Mouse (Mus musculus) forebrain, embryonic 14.5 days (tissue): ENCODE results near the gene N4bp2l1. TPM values are rescaled to one million over a fixed set of nuclear protein-coding genes. Genes with fewer than 3 reads are reported as not detected.

Experiments
- ATAC-seq: fragments of 200-750 bp; cut with Nextera tagmentation; 2 replicates; pipeline ENCODE4 v1.8.0; 2017; ENCODE audit warnings: mild to moderate bottlenecking, moderate library complexity
- DNase-seq: peaks from one replicate; pipeline ENCODE4 v3.0.0-alpha.2; 2015; ENCODE audit warnings: low spot score
- H3K27ac ChIP-seq: fragments of 300-500 bp; sonication (generic); 2 replicates; pipeline ENCODE4 v1.5.1; 2014; ENCODE audit warnings: low read depth, mild to moderate bottlenecking, control low read depth, low read length, moderate library complexity
- H3K27me3 ChIP-seq: fragments of 300-500 bp; sonication (generic); replicated peaks from 2 replicates; pipeline ENCODE4 v1.6.1; 2014; ENCODE audit warnings: low read length, control low read depth, mixed read lengths; ENCODE audit not compliant: control insufficient read depth, insufficient read depth
- H3K36me3 ChIP-seq: fragments of 300-500 bp; sonication (generic); 2 replicates; pipeline ENCODE4 v1.6.1; 2014; ENCODE audit warnings: low read length, control low read depth; ENCODE audit not compliant: control insufficient read depth, insufficient read depth
- H3K4me1 ChIP-seq: fragments of 300-500 bp; sonication (generic); 2 replicates; pipeline ENCODE4 v1.6.1; 2014; ENCODE audit warnings: antibody characterized with exemption, low read length, control low read depth; ENCODE audit not compliant: control insufficient read depth, insufficient read depth
- H3K4me2 ChIP-seq: fragments of 300-500 bp; sonication (generic); 2 replicates; pipeline ENCODE4 v1.6.1; 2014; ENCODE audit warnings: mild to moderate bottlenecking, control low read depth, low read length
- H3K4me3 ChIP-seq: fragments of 300-500 bp; sonication (generic); 2 replicates; pipeline ENCODE4 v1.5.1; 2014; ENCODE audit warnings: low read depth, low read length, control low read depth
- H3K9ac ChIP-seq: fragments of 300-500 bp; sonication (generic); 2 replicates; pipeline ENCODE4 v1.6.1; 2014; ENCODE audit warnings: mild to moderate bottlenecking, low read length, control low read depth, moderate library complexity
- H3K9me3 ChIP-seq: fragments of 300-500 bp; sonication (generic); replicated peaks from 2 replicates; pipeline ENCODE4 v1.6.1; 2016; ENCODE audit warnings: low read length, control low read depth, mixed read lengths; ENCODE audit not compliant: control insufficient read depth
- WGBS: fragments of 180-500 bp; shearing (Covaris S2); extraction: QIAGEN DNeasy Blood & Tissue Kit; methylation state at CpG from one replicate; pipeline ENCODE4 v1.1.7; 2014; 5-methylcytosine and 5-hydroxymethylcytosine counted together
- polyA plus RNA-seq: library from polyadenylated mRNA; unstranded; fragments of >200 nt; fragmentation: Nextera tagmentation; extraction: Ambion mirVana; gene quantifications from 2 replicates; pipeline ENCODE4 v1.2.1, GENCODE M21; 2014

N4bp2l1 gene
- polyA plus RNA-seq, 1 experiment from 2014 or later: 7.4 TPM

DNA sequence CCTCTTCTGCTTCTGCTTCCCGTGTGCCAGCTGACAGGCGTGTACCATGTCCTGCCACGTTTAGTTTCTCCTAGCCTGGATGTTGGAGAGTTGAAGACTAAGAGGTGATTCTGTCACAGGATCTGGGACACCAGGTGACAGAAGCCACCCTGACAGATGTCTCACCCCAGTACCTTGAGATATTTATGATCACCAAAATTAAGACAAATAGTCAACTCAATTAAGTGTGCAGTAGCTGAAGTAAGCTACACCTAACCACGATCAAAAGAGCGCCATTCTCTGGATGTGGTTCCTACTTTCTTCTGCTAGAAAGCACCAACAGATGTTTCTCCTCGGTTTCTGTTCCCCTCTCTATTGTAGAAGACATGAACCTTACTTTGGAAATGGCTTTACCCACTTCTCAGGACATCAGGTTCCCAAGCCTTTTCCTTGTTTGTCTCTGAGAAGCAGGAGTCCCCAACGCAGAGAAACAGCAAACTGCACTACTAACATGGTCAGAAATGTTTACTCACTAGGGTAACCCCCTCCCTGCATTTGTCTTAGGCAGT, 23.7 kb upstream of the N4bp2l1 start:
- 91% methylated on average over 7 of the region's 7 CpGs for WGBS
- Histone ChIP-seq H3K27ac (no peak overlapping the region), H3K27me3 (no peaks in the 10 kb centered on the region), H3K9ac (no peak overlapping the region), H3K9me3 (no peaks in the 10 kb centered on the region), H3K36me3 (no peaks in the 10 kb centered on the region), H3K4me3 (no peak overlapping the region), H3K4me1 (no peaks in the 10 kb centered on the region), H3K4me2 (no peak overlapping the region)
- DNase-seq (no peak), ATAC-seq (no peak)

- Histone ChIP-seq H3K4me1 (no peaks in the 10 kb centered on the region), H3K27ac (no peak overlapping the region), H3K36me3 (no peaks in the 10 kb centered on the region), H3K4me2 (no peak overlapping the region), H3K9ac (no peak overlapping the region), H3K4me3 (no peak overlapping the region), H3K9me3 (no peaks in the 10 kb centered on the region), H3K27me3 (no peaks in the 10 kb centered on the region)
- DNase-seq (no peak), ATAC-seq (no peak)
- 90% methylated on average over 10 of the region's 10 CpGs for WGBS
Measured at GRCm38 (mm10) chr5:150618599-150619355, 21.8 kb upstream of the N4bp2l1 start.

GRCm38 (mm10) chr5:150616731-150617130, 19.7 kb upstream of the N4bp2l1 start:
- no peak for ATAC-seq
- DNase-seq: no peak
- H3K27me3 ChIP-seq: no peaks in the 10 kb centered on the region
- 83% methylated on average over 3 of the region's 3 CpGs for WGBS
- no peak overlapping the region for H3K9ac ChIP-seq
- no peak overlapping the region for H3K4me3 ChIP-seq
- H3K4me2 ChIP-seq: no peak overlapping the region
- H3K9me3 ChIP-seq: no peaks in the 10 kb centered on the region
- H3K27ac ChIP-seq: no peak overlapping the region
- no peaks in the 10 kb centered on the region for H3K4me1 ChIP-seq
- no peaks in the 10 kb centered on the region for H3K36me3 ChIP-seq

GRCm38 (mm10) chr5:150616216-150616615, 19.2 kb upstream of the N4bp2l1 start:
- Histone ChIP-seq H3K36me3 (no peaks in the 10 kb centered on the region), H3K9me3 (no peaks in the 10 kb centered on the region)
- ATAC-seq: no peak

GRCm38 (mm10) chr5:150614054-150614453, 17.1 kb upstream of the N4bp2l1 start:
- 91% methylated on average over 2 of the region's 2 CpGs for WGBS
- Histone ChIP-seq H3K27ac (no peak overlapping the region), H3K36me3 (no peaks in the 10 kb centered on the region), H3K27me3 (no peaks in the 10 kb centered on the region), H3K4me3 (no peak overlapping the region), H3K4me2 (no peak overlapping the region), H3K9ac (no peak overlapping the region), H3K4me1 (no peaks in the 10 kb centered on the region), H3K9me3 (no peaks in the 10 kb centered on the region)
- no peak for DNase-seq
- no peak for ATAC-seq

More at GRCm38 (mm10) chr5:150616216-150616615, 19.2 kb upstream of the N4bp2l1 start:
- WGBS: 88% methylated on average over 2 of the region's 2 CpGs
- H3K9ac ChIP-seq: no peak overlapping the region
- no peak overlapping the region for H3K27ac ChIP-seq
- no peak overlapping the region for H3K4me2 ChIP-seq
- no peaks in the 10 kb centered on the region for H3K27me3 ChIP-seq
- no peaks in the 10 kb centered on the region for H3K4me1 ChIP-seq
- no peak overlapping the region for H3K4me3 ChIP-seq
- no peak for DNase-seq

GRCm38 (mm10) chr5:150611697-150612096, 14.7 kb upstream of the N4bp2l1 start:
- H3K4me3 ChIP-seq: no peak overlapping the region
- H3K4me1 ChIP-seq: no peaks in the 10 kb centered on the region
- no peak overlapping the region for H3K4me2 ChIP-seq
- ATAC-seq: no peak
- DNase-seq: no peak
- H3K27me3 ChIP-seq: no peaks in the 10 kb centered on the region
- no peaks in the 10 kb centered on the region for H3K9me3 ChIP-seq
- H3K9ac ChIP-seq: no peak overlapping the region
- 88% methylated on average over 12 of the region's 12 CpGs for WGBS
- H3K36me3 ChIP-seq: peaks cover 6% of the 10 kb centered on the region
- H3K27ac ChIP-seq: no peak overlapping the region

GRCm38 (mm10) chr5:150611136-150611535, 14.1 kb upstream of the N4bp2l1 start:
- Histone ChIP-seq H3K4me3 (no peak overlapping the region), H3K36me3 (peaks cover 9% of the 10 kb centered on the region), H3K9me3 (no peaks in the 10 kb centered on the region), H3K4me2 (no peak overlapping the region), H3K27me3 (no peaks in the 10 kb centered on the region), H3K9ac (no peak overlapping the region), H3K27ac (no peak overlapping the region), H3K4me1 (no peaks in the 10 kb centered on the region)
- ATAC-seq (no peak), DNase-seq (no peak)
- WGBS: 88% methylated on average over 1 of the region's 1 CpGs

- no peak for DNase-seq
Measured at GRCm38 (mm10) chr5:150607631-150608030, 10.6 kb upstream of the N4bp2l1 start.

DNA sequence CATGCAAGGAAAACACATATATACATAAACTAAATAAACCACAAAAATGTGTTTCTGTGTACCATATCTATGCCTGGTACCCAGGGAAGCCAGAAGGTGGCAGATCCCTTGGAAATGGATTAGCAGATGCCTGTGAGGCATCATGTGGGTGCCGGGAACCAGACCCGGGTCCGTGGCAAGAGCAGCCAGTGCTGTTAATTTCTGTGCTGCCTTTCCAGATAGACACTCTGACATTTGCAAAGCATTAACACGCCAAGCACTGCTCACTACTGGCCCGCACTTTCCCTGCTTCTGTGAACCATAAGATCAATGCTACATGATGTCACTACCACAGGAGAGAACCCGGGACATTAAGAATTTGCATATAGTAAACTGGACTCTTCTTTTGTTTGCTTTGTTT, 9.1 kb upstream of the N4bp2l1 start:
- no peak overlapping the region for H3K4me3 ChIP-seq
- H3K36me3 ChIP-seq: peaks cover 12% of the 10 kb centered on the region
- no peaks in the 10 kb centered on the region for H3K27me3 ChIP-seq
- H3K9ac ChIP-seq: no peak overlapping the region
- DNase-seq (no peak), ATAC-seq (no peak)
- H3K4me2 ChIP-seq: no peak overlapping the region
- H3K9me3 ChIP-seq: no peaks in the 10 kb centered on the region
- no peak overlapping the region for H3K27ac ChIP-seq
- 93% methylated on average over 6 of the region's 6 CpGs for WGBS
- H3K4me1 ChIP-seq: no peaks in the 10 kb centered on the region

More at GRCm38 (mm10) chr5:150607631-150608030, 10.6 kb upstream of the N4bp2l1 start:
- WGBS: 98% methylated on average over 8 of the region's 8 CpGs
- Histone ChIP-seq H3K9me3 (no peaks in the 10 kb centered on the region), H3K36me3 (peaks cover 12% of the 10 kb centered on the region), H3K4me2 (no peak overlapping the region), H3K4me3 (no peak overlapping the region), H3K27ac (no peak overlapping the region), H3K27me3 (no peaks in the 10 kb centered on the region), H3K9ac (no peak overlapping the region), H3K4me1 (no peaks in the 10 kb centered on the region)
- no peak for ATAC-seq
